Mouse (Mus musculus): ENCODE measurements around the gene Chga.

Chga gene

GRCm38 (mm10) chr12:102554721-102555516 is at the start of gene Chga:
Gene Chga (plus strand): TSS chr12:102554969.
- peak; percentile 19 for DNase-seq

DNA sequence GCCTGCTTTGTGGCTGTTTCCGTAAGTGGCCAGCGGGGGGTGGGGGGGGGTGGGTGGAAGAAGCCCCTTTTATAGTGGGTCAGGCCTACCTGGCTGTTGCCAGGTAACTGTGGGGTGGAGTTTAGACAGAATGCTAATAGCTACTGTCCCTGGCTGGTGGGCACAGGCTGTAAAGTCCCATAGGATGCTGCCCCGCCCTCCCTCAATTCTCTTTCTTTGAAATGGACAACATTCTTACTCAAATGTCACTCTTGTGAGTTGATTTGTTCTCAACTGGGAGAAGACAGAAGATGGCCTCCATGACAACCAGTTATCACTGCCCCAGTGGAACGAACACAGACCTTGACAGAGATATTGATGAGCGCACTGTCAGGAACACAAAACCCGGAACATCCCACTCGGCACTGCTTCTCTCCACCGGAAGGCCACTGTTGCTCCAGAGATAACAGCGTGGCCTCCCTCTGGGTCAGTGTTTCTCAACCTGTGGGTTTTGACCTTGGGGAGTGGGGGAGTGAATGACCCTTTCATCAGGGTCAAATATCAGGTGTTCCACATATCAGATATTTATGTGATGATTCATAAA is 49.5 kb upstream of the Chga start:
- DNase-seq = no peak

DNA sequence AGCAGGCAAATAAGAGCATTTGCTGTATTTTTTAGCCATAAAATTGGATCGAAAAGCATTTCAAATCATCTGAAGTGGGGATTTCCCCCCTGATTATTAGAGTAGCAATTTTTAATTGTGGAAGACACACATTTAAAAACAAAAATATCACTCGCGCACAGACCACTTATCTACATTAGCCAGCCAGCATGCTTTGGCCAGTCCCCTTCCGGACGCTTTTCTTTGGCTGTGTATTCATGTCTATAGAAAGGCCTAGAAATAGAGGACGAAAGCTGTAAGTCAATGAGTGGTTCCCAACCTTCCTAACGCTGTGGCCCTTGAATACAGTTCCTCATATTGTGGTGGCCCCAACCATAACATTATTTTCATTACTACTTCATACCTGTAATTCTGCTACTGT is 48.8 kb upstream of the Chga start:
- DNase-seq = no peak

DNA sequence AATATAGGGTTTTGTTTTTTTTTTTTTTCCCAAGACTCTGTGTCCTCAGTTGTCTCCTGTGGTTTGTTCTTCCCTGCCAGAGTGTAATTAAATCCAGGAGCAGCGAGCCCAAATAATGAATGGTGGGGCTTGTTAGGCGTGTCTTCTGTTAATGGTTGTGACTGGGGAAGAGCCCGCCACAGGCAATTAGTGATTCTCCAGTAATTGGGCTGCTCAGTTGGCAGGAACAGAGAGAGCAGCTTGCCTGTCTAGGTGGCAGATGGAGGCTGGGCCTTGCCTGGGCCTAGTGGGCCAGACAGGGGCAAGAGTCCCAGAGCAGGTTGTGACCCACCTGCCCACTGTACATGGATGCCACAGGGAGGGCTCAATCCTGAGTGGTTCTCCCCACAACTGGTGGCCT is 43.4 kb upstream of the Chga start:
- no peak for DNase-seq

- DNase-seq = no peak
Measured at GRCm38 (mm10) chr12:102514151-102514550, 40.6 kb upstream of the Chga start.

- DNase-seq = no peak
Measured at GRCm38 (mm10) chr12:102514751-102515150, 40.0 kb upstream of the Chga start.

- no peak for DNase-seq
Measured at GRCm38 (mm10) chr12:102516151-102516550, 38.6 kb upstream of the Chga start.

- no peak for DNase-seq
Measured at GRCm38 (mm10) chr12:102517647-102518046, 37.1 kb upstream of the Chga start.

GRCm38 (mm10) chr12:102519929-102520720 is 34.6 kb upstream of the Chga start:
- no peak for DNase-seq

DNA sequence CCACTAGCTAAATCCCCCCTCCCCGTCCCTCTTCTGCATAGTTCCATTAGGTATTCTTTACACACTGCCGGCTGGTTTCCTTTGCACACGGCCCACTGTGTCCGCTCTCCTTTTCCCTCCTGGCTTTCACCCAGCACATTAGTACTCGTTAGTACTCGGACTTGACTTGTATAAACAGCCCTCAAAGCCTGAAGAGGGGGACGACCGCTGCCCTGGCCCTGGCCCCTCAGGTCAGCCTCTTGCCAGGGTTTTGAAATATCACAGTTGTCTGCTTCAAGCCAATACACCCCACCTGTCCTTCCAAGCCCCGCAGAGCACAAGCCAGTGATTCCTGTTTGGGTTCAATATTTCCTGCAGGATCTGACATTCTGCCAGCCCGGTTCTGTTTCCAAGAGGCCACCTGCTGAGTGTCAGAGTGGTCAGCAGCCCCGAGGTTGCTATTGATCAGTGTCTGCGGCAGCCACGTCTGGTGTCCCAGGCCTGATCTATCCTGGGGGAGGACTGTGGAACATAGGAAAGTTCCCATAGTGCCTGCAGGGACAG is 32.9 kb upstream of the Chga start:
- peak; percentile 23 for DNase-seq

GRCm38 (mm10) chr12:102524216-102524615 is 30.6 kb upstream of the Chga start:
- DNase-seq = no peak

- no peak for DNase-seq
Measured at GRCm38 (mm10) chr12:102524760-102525159, 30.0 kb upstream of the Chga start.

DNA sequence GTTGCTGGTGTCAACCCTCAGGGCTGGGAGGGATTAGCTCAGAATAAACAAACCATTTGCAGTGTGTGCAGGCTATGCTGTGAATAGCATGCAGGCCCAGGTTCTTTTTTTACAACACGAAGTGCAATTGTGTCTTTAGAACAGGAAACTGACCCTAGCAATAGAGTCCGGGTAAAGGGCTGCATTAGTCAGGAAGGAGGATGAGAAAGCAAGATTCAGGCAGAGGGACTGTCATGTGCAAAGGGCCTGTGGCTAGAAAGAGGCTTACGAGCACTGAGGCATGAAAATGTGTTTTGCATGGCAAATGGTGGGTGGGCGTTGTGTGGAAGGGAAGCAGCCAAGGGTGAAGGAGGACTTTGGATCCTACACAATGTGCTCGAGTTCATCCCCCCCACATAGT is 26.8 kb upstream of the Chga start:
- DNase-seq = no peak

DNA sequence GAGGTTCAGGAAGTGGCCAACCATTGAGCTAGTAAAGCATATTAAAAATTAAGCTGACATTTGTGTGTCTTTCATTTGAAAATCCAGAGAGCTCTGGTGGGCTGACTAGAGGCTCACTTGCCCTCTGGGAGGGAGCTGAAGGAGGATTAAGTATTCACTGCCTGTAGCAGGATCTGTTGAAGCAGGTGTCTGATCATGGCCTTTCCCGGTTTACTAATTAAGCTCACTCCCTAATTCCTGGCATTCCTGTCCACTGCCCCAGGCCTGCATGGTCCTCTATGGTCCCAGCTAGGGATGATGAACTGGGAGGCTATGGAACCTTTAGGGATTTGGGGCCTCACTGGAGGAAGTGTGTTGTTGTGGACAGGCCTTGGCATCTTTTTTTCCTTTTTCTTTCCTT is 19.0 kb upstream of the Chga start:
- DNase-seq = peak; percentile 61

GRCm38 (mm10) chr12:102540278-102540677 is 14.5 kb upstream of the Chga start:
- DNase-seq = no peak

GRCm38 (mm10) chr12:102541168-102541567 is 13.6 kb upstream of the Chga start:
- no peak for DNase-seq

- no peak for DNase-seq
Measured at GRCm38 (mm10) chr12:102545122-102545521, 9.6 kb upstream of the Chga start.

DNA sequence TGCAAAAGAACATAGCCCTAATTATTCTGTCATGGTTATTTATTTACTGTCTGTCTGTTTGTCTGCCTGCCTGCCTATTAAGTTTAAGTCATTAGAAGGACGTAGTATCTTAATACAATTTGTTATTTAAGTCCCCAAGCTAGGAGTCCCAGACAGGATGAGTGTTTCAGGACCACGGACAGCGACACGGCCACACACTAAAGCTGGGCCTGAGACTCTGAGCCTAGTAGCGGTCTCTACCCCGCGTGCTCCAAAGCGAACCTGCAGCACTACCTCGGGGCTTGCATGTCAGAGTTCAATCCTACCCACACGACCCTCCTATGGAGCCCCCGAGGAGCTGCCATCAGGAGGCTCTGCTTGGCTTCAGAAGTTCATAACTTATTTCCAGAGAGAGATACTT is 4.2 kb upstream of the Chga start:
- peak; percentile 16 for DNase-seq

DNA sequence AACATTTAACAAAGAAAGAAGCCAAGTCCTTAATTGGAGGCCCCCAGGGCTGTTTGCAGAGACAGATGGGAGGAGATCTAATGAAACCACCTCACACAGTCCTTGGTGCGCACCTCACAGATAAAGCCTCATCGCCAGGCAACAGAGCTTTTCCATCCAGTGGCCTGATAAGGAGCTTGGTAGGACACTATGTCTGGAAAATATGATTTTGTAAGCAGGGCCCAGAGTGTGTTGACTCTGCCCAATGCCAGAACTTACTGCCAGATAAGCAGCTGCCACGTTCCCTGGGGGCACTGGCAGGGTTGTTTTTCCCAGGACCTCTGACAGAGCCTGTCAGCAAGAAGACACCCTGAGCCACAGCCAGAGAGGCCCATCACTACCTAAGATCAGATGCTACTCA is 3.6 kb upstream of the Chga start:
- no peak for DNase-seq

DNA sequence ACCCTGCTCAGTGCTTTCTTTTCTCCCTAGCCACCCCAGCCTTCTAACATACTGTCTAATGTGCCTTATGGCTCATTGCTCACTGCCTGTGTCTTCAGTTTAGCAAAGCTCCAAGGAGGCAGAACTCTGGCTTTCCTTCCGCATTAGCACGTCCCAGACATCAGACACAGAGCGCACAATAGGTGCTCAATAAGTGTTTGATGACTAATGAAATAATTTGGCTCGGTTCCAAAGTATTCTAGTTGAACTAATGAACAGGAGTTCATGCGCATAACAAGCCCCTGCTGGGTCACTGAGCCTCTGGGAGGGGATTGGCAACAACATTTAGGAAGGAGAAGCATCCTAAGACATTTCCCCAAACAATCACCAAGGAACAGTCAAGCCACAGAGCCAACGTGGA is 2.8 kb upstream of the Chga start:
- DNase-seq = no peak

DNA sequence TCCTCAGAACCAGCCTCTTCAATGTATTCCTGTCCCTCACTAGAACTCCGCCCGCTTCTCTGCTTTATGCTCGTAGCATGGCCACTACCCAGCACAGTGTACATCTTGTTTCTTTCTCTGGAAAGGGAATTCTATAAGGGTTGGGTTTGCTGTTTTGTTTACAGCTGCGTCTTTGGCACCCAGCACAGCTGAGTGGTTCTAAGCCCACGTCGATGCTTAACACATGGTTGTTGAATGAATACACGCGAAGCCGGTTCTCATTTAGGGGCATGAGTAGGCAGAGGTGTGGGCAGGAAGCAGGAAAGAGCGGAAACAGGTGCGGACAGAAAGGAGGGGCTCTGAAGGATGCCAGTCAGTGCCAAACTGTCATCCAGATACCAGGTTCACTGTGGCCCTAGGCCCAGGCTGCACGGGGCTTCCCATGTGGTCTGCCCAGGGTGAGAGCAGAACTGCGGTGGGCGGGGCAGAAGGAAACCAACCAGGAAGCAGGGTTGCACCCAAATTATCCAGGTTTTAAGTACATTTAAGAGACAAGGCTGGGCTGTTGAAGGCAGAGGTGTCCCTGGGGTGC is 979 bp upstream of the Chga start:
- DNase-seq = no peak

- DNase-seq = no peak
Measured at GRCm38 (mm10) chr12:102555850-102556249, 1.1 kb downstream of the Chga start.

- no peak for DNase-seq
Measured at GRCm38 (mm10) chr12:102557372-102557771, 2.6 kb downstream of the Chga start.

Measured in kidney, adult 11 months (tissue).